Mouse (Mus musculus) B cell, adult (primary cell): ENCODE measurements around the gene Bgn. TPM values are rescaled to one million over a fixed set of nuclear protein-coding genes. Genes with fewer than 3 reads are reported as not detected.

Source experiments
- total RNA-seq: library from RNA; stranded (reverse); gene quantifications from 4 replicates; pipeline ENCODE4 v1.2.4, GENCODE M21; 2023; ENCODE audit not compliant: inconsistent age

Gene Bgn
- 0.29 to 0.94 TPM (median 0.44 TPM) in 4 replicates for total RNA-seq

GRCm38 (mm10) chrX:73483484-73483810 is at the start of gene Bgn:
Gene Bgn (plus strand): TSS chrX:73483602.

GRCm38 (mm10) chrX:73435252-73435651 is 48.1 kb upstream of the Bgn start, which contains the start of gene Trex2:
Gene Trex2 (minus strand): TSS chrX:73435344.

DNA sequence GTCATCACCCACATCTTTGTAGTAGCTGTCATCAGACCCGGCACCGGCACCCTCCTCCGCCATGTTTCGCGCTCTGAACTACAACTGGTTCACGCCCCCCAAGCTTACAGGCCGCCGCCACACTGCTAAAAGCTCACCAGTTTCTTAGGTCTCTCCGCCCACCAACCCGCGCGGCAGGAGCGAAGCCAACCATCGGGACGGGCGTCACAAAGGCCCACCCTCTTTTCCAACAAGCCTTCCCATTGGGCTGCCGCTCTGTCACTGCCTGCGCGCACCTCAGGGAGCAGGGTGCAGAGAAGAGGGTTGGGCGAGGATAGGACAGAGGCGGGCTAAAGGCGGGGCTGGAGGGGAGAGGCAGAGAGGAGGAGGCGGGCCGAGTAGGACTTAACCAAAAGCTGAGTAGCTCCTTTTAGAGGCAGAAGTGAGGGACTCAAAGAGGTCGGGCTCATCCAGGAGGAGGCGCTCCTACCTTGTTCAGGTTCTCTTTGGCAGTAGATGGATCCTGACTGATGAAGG is 24.5 kb upstream of the Bgn start, which contains the start of gene Haus7:
Gene Haus7, minus strand, starts transcription at position 168 of the 516 bp plus-strand sequence.

Other genes with a start within 250 kb of the Bgn start
- gene Xlr4c, start 240.5 kb upstream of the Bgn start, total RNA-seq = 3.2 to 5.3 TPM (median 4.2 TPM) in 4 replicates
- gene Xlr3c, start 218.2 kb upstream of the Bgn start, total RNA-seq = 0.35 TPM in 1 of 4 replicates, not detected in the others
- not detected in 4 replicates for gene Xlr5a, start 190.6 kb upstream of the Bgn start, total RNA-seq
- gene Xlr5c, start 190.6 kb upstream of the Bgn start, total RNA-seq = not detected in 4 replicates
- gene Gm45015, start 146.8 kb upstream of the Bgn start, total RNA-seq = not detected in 4 replicates
- 24.0 to 32.8 TPM (median 26.6 TPM) in 4 replicates for gene Zfp275, start 141.0 kb upstream of the Bgn start, total RNA-seq
- not detected in 4 replicates for gene Gm18336, start 84.9 kb upstream of the Bgn start, total RNA-seq
- gene Zfp92, start 72.5 kb upstream of the Bgn start, total RNA-seq = not detected in 4 replicates
- 0.54 TPM in 1 of 4 replicates, not detected in the others for gene Trex2, start 48.3 kb upstream of the Bgn start, total RNA-seq
- gene Haus7, start 24.6 kb upstream of the Bgn start, total RNA-seq = 19.5 to 22.9 TPM (median 21.4 TPM) in 4 replicates
- not detected in 4 replicates for gene Atp2b3, start 19.5 kb downstream of the Bgn start, total RNA-seq
- 0.24 TPM in 1 of 4 replicates, not detected in the others for gene Dusp9, start 155.8 kb downstream of the Bgn start, total RNA-seq
- not detected in 4 replicates for gene Pnck, start 176.5 kb downstream of the Bgn start, total RNA-seq
- 0.27 to 0.93 TPM (median 0.61 TPM) in 3 of 4 replicates, not detected in the other for gene Slc6a8, start 189.5 kb downstream of the Bgn start, total RNA-seq
- 130 to 149 TPM (median 134 TPM) in 4 replicates for gene Bcap31, start 232.6 kb downstream of the Bgn start, total RNA-seq
- gene Abcd1, start 233.0 kb downstream of the Bgn start, total RNA-seq = 67.0 to 74.1 TPM (median 71.8 TPM) in 4 replicates